Mouse (Mus musculus) left cerebral cortex, postnatal 14 days (tissue): ENCODE measurements at regions not wholly inside any gene's neighbourhood (a gene's known extent, or its start where the extent isn't known, plus 50 kb on each side); places are given as distances from the start of the nearest gene placed in this dataset.
A peak's percentile ranks its signal among the peaks of the same experiment; 100 is the strongest.
"Not testable (repeated sequence)": the region's sequence is repeated elsewhere in the genome, so short reads cannot be mapped to it uniquely, and the experiment has no call there.

Experiments
- DNase-seq, 2 experiments: peaks; one replicate each; pipeline ENCODE4 v3.0.0; 2021 to 2022; ENCODE audit warnings: low spot score in 2 of 2, mixed read lengths in 1 of 2
- intact Hi-C: fragments of 180-260 bp; cut with DNase I; formaldehyde crosslinking; loops from one replicate; pipeline ENCODE4 v1.15.1; 2025

DNA sequence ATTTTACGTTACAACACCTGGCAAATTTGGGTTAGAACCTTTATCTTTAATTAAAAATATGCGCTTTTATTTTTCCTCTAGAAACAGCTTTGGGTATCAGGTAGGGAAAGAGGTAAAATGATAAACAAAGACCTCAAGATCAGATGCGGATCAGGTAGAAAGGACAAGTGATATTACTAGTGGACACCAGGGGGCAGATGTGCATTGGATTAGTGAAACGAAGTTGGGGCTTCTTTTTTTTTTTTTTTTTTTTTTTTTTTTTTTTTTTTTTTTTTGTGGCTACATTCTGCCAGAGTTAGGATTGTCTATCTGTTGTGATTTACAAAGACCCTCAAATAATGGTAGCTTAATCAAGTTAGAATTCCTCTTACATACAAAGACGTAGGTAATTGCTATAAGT, 153.8 kb downstream of the Cd109 start:
- peak; percentile 52 to 56 for DNase-seq
- intact Hi-C loops = no loop called here

DNA sequence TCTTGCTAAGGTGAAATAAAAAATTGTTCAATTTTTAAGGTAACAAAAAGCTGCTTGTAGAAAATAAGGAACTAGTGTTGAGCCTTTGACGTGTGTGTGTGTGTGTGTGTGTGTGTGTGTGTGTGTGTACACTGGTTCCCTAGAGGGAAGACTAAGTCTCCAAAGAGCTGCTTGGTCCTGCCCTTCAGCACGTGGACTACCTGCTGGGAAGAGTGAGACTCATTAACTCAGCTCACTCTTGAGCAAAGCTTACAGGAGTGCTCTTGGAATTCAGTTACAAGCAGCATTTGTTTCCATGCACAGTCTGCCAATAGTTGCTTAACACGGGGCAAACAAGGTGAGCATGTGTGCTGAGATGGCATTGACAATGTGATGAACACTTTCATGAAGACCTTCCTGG, 158.6 kb downstream of the Cd109 start:
- no peak for DNase-seq
- intact Hi-C loops = loop anchor here (2.0 kb wide), 1 partner anchor 947 kb away; no protein-coding TSS in a partner anchor

DNA sequence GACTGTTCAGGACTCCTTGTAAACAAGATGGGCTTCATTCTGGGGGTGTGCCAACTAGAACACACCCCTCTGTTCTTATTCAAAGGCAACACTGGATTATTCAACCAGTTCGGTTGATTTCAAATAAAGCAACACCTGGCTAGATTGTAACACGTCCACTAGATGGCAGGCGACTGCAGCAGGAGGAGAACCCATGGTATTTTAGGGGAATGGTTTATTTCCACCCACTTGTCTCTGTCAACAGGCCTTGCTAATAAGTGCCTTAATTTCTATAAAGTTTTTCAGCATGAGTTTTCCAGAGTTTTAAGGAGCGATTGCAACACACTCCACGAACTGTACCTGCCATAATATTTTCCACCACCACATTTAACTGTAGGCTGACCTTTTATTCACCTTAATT, 160.1 kb downstream of the Cd109 start:
- peak; percentile 33 to 64 for DNase-seq
- intact Hi-C loops = loop anchor here (2.0 kb wide), 1 partner anchor 945 kb away; no protein-coding TSS in a partner anchor

DNA sequence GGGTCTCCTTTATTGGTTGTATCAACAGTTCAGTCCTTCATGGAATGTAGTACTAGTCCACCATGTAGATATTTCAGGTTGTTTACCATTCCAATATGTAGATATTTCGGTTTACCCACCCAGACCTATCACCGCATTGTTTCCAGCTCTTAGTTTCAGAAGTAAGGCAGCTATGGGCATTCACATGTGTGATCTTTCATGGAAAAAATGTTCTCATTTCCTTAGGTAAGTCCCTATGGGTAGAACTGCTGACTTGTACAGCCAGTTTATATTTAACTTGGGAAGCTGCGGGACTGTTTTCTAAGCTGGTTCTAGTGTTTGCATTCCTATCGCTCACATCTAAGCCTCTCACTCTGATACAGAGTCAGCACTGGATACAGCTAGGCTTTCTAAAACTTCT, 165.2 kb downstream of the Cd109 start:
- intact Hi-C loops = no loop called here
- no peak for DNase-seq

GRCm38 (mm10) chr9:78782297-78782696, 167.0 kb downstream of the Cd109 start:
- intact Hi-C loops = no loop called here

GRCm38 (mm10) chr9:78782860-78783259, 167.5 kb downstream of the Cd109 start:
- intact Hi-C loops = no loop called here
- DNase-seq = no peak

More at GRCm38 (mm10) chr9:78782297-78782696, 167.0 kb downstream of the Cd109 start:
- DNase-seq = no peak

GRCm38 (mm10) chr9:78787866-78788265, 172.5 kb downstream of the Cd109 start:
- DNase-seq = peak; percentile 68 to 75
- intact Hi-C loops = loop anchor here (5.0 kb wide), 1 partner anchor 929 kb away; the partner anchor contains the start of gene Col12a1

- intact Hi-C loops = loop anchor here (5.0 kb wide), 1 partner anchor 928 kb away; the partner anchor contains the start of gene Col12a1
These were observed 174.4 kb downstream of the Cd109 start for GRCm38 (mm10) chr9:78789703-78790102.

GRCm38 (mm10) chr9:78790155-78790554, 174.8 kb downstream of the Cd109 start:
- no peak for DNase-seq
- intact Hi-C loops = no loop called here

More at GRCm38 (mm10) chr9:78789703-78790102, 174.4 kb downstream of the Cd109 start:
- DNase-seq = peak; percentile 9 to 21

DNA sequence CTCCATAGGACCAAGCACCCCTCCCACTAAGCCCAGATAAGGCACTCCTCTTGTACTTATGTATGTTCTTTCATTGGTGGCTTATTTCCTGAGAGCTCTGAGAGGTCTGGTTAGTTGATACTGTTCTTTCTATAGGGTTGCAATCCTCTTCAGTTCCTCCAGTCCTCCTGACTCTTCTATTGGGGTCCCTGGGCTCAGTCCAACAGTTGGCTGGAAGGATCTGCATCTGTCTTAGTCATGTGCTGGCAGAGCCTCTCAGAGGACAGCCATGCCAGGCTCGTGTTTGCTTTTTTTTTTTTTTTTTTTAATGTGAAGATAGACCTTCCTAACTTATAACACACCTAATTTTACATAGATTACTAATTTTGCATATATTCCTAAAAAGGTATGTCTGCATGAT, 180.5 kb downstream of the Cd109 start:
- intact Hi-C loops = no loop called here
- no peak for DNase-seq

DNA sequence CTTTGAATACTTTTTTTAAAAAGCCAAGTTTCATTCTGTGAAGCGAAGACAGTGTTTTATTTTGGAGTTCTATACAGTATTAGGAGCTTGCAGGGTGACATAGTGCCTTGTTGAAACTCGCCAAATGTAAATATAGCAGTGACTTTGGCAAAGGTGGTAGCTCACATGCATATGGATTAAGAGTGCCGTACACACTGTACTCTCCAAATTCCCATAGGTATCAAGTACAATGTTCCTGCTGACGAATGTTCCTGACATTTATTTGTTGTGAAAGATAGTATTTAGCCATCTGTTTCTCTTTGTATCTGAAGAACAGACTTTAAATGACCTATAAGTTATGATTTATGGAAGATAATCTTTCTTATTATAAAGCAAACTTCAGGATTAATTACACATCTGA, 201.9 kb downstream of the Cd109 start:
- intact Hi-C loops = no loop called here
- no peak for DNase-seq

- DNase-seq, intact Hi-C loops: not testable (repeated sequence)
These were observed 206.3 kb downstream of the Cd109 start for GRCm38 (mm10) chr9:78821554-78822212.

DNA sequence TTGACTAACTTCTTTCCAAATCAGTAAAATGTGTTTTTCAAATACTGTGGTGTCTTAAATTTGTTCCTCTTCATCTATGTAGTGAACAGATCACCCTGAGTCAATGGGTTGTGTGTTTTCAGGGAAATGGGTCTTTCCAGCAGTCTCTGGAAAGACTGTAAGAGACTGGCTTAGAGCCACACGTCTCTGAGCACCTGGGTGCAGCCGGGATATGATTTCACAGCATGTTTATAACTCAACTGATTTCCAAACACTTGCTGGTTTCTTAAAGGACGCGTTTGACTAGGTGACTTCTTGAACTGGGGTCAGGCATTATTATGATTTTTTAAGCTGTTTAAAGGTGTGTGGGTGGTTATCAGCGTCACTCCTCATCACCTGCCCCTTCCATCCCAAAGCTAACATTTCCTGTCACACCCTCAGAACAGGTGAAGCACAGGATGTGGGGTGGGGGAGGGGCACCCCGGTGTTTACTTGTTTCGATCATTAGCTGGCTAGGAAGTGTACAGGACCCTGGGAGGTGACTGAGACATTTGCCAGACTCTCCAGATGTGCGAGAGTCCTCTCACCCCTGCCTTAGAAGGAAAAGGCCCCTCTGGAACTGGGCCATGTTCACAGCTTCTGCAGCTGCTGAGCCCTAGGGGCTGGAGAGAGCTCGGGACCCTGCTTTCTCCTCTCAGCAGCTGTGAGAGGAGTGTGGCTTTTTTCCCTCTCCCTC, 229.8 kb downstream of the Cd109 start:
- intact Hi-C loops = no loop called here
- no peak for DNase-seq

GRCm38 (mm10) chr9:78846110-78846509, 230.8 kb downstream of the Cd109 start:
- intact Hi-C loops = no loop called here
- peak in 1 of 2 experiments; percentile 3 for DNase-seq

DNA sequence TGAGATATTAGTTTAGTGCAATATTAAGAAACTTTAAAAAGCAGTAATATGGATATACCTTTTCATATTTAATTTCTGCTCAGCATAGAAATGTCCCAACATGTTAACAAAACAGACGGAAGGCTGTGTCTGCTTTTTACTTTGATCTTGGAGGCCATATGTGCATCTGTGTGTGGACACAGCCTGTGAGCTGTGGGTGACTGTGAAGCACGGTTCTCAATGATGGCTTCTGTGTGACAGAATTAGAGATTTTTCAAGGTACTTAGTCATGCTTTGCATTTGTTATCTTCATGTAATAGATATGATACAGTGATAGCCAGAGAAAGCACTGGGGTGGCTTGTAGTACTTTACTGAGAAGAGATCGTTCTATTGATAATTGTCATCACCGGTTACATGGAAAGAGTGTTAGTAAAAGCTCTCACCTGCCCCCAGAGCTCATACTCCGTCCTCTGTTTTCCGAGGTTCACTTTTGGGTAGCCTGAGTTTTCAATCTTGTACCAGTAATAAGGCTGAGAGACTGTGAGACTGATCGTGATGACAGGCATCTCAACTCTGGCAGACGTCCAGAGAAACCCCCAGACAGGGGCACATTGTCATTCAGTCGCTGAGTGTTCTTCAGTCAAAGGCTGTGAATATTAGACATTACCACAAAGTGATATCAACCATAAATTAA, 232.7 kb downstream of the Cd109 start:
- no peak for DNase-seq
- intact Hi-C loops = no loop called here

DNA sequence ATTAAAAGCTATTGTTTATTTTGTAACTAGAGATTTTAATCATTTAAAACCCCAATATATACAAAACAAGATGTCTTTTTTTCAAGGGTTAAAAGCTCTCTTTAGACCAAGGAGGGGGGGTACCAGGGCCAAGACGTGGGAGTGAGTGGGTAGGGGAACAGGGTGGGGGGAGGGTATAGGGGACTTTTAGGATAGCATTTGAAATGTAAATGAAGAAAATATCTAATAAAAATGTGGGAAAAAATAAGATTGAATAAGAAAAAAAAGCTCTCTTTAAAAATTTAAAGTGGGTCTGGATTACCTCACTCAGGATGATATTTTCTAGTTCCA, 233.2 kb downstream of the Cd109 start:
- DNase-seq, intact Hi-C loops: not testable (repeated sequence)

DNA sequence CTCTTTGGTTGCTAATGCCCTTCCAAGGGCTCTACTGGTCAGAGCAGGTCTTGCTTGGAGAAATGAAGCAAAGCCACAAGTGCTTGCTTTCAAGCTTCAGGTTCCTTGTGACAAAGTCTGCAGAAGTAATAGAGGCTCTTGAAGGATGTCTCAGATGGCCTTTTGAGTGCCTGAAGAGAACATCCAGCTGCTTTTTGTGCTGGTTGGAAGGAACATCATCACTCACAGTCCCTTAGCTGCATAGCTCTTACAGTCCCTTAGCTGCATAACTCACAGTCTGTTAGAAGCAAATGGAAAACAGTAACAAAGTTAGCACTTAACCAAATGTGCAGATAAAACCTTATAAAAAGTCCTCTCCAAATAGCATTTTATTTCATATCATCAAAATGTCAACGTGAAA, 241.6 kb downstream of the Cd109 start:
- DNase-seq = no peak
- intact Hi-C loops = no loop called here

GRCm38 (mm10) chr9:78859956-78860355, 244.6 kb downstream of the Cd109 start:
- intact Hi-C loops = no loop called here
- DNase-seq = no peak

DNA sequence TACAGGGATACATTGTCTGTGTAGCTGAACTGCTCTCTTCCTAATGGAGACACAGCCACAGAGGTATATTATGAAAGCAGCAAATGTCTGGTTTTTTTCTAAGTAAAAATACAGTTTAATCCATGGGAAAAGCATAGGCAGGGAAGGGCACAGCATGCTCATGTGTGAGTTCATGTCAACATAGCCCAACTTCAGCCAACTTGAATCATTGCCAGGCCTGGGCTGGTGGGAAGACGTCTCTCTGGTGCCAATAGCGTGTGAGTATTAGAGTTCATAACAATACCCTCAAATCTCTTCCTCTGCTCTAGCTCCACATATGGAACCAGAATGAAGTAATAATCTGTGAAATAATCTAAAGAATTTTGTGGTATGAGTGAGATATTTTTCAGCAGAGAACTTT, 257.2 kb downstream of the Cd109 start:
- intact Hi-C loops = no loop called here
- DNase-seq = no peak

DNA sequence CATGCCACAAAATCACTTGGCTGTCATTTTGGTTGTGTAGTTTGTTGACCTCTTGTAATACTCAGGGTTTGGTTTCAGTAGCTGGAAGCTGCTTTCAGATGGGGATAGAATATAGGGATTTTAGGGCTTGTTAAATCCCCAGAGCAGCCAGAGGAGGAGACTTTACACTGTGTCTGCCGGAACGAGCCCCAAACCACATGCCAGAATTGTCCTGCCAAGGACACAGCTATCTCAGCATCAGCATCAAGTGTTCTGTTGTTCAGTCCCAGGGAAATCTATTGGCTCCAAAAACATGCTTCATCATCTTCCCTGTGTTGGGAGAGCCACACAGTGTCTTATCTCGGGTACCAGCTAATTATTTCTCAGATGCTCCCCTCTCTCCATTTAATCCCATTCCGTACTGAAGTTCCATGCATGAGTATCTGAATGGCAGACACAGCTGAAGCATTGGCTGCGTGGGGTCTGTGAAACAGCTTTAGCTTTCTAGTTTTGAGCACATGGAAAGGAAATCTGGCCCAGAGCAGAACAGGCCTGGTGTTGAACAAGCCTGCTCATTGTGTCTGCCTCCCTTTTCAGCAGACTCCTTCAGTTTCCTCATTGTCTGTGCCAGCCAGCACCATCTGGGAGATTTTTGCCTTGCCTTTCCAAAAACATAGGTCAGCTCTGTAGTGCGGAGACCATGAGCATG, 264.8 kb downstream of the Cd109 start:
- intact Hi-C loops = no loop called here
- DNase-seq = peak; percentile 43 to 55
